Mouse (Mus musculus): Measurements from ENCODE around the gene Hecw2. TPM values are rescaled to one million over a fixed set of nuclear protein-coding genes. Genes with fewer than 3 reads are reported as not detected.

Hecw2 gene
- total and polyA plus RNA-seq, 2 experiments from 2014 or later = 4.6 to 15.4 TPM

GRCm38 (mm10) chr1:54015739-54016138, 179.2 kb downstream of the Hecw2 start:
- H3K4me2 ChIP-seq (ENCODE audit: low read depth) = no peak overlapping the region
- H3K36me3 ChIP-seq (ENCODE audit: insufficient read depth) = no peaks in the 10 kb centered on the region
- DNase-seq (no peak), ATAC-seq (no peak)
- H3K27ac ChIP-seq (ENCODE audit: low read depth, low read length) = no peak overlapping the region
- H3K9me3 ChIP-seq (ENCODE audit: low read length) = no peaks in the 10 kb centered on the region
- no peak overlapping the region for H3K9ac ChIP-seq
- no peaks in the 10 kb centered on the region for H3K4me1 ChIP-seq (ENCODE audit: insufficient read depth)
- H3K4me3 ChIP-seq (ENCODE audit: low read depth, low read length) = no peak overlapping the region
- H3K27me3 ChIP-seq (ENCODE audit: insufficient read depth, low read length) = no peaks in the 10 kb centered on the region
- TF ChIP-seq CTCF (IDR thresholded peaks at IDR 0.05; ENCODE audit: low read depth) = no peak
- 63% methylated on average over 4 of the region's 4 CpGs for WGBS

GRCm38 (mm10) chr1:54012414-54012813, 182.6 kb downstream of the Hecw2 start:
- no peak for TF ChIP-seq CTCF (IDR thresholded peaks at IDR 0.05; ENCODE audit: low read depth)
- WGBS = 63% methylated on average over 3 of the region's 3 CpGs
- no peak overlapping the region for H3K27ac ChIP-seq (ENCODE audit: low read depth, low read length)

DNA sequence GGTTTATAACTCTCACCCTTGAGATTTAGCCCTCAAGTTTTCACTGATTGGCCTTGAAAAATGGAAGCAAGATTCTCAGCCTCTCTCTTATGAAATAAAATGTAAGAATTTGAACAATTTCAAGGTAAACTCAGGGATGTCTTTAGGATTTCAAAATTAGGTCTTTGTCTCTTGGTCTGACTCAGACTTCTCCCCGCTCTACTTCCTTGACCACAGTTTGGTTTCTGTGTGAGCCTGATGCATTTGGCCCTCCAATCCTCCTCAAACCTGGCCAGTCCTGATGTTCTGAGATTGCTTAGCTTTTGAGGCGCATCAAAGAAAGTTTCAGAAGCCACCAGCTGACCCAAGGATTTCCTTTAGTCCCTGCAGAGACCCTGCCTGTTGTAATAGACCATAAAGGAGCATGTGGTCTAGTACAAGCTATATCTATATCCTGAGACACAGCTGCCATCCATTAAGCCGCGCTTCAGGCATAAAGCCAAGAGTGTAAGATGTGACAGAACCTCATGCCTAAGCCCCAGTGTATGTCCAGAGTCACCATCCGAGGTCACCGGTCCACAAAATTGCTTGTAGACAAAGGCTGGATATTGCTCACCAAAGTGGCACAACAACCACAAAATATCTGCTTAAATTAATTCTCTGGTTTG, 185.4 kb downstream of the Hecw2 start:
- Histone ChIP-seq H3K9ac (no peak overlapping the region), H3K27me3 (ENCODE audit: insufficient read depth, low read length) (no peaks in the 10 kb centered on the region), H3K4me2 (ENCODE audit: low read depth) (no peak overlapping the region), H3K9me3 (ENCODE audit: low read length) (no peaks in the 10 kb centered on the region), H3K4me1 (ENCODE audit: insufficient read depth) (no peaks in the 10 kb centered on the region), H3K36me3 (ENCODE audit: insufficient read depth) (no peaks in the 10 kb centered on the region), H3K4me3 (ENCODE audit: low read depth, low read length) (no peak overlapping the region), H3K27ac (ENCODE audit: low read depth, low read length) (no peak overlapping the region)
- DNase-seq (no peak), ATAC-seq (no peak)
- no peak for TF ChIP-seq CTCF (IDR thresholded peaks at IDR 0.05; ENCODE audit: low read depth)
- WGBS = 90% methylated on average over 6 of the region's 6 CpGs

More at GRCm38 (mm10) chr1:54012414-54012813, 182.6 kb downstream of the Hecw2 start:
- DNase-seq (no peak), ATAC-seq (no peak)
- Histone ChIP-seq H3K4me2 (ENCODE audit: low read depth) (no peak overlapping the region), H3K9ac (no peak overlapping the region), H3K4me1 (ENCODE audit: insufficient read depth) (no peaks in the 10 kb centered on the region), H3K36me3 (ENCODE audit: insufficient read depth) (no peaks in the 10 kb centered on the region), H3K4me3 (ENCODE audit: low read depth, low read length) (no peak overlapping the region), H3K9me3 (ENCODE audit: low read length) (no peaks in the 10 kb centered on the region), H3K27me3 (ENCODE audit: insufficient read depth, low read length) (no peaks in the 10 kb centered on the region)

GRCm38 (mm10) chr1:54005860-54006386, 189.0 kb downstream of the Hecw2 start:
- H3K4me2 ChIP-seq (ENCODE audit: low read depth) = no peak overlapping the region
- H3K9me3 ChIP-seq (ENCODE audit: low read length) = no peaks in the 10 kb centered on the region
- DNase-seq = no peak
- H3K4me1 ChIP-seq (ENCODE audit: insufficient read depth) = no peaks in the 10 kb centered on the region
- 0 out of 2 replicates have a peak overlapping the region, but pooled peaks have one; percentile 4 for H3K27ac ChIP-seq (ENCODE audit: low read depth, low read length)
- no peak overlapping the region for H3K9ac ChIP-seq
- ATAC-seq = no peak
- H3K4me3 ChIP-seq (ENCODE audit: low read depth, low read length) = no peak overlapping the region
- 76% methylated on average over 5 of the region's 5 CpGs for WGBS
- no peaks in the 10 kb centered on the region for H3K27me3 ChIP-seq (ENCODE audit: insufficient read depth, low read length)
- TF ChIP-seq CTCF (IDR thresholded peaks at IDR 0.05; ENCODE audit: low read depth) = no peak
- H3K36me3 ChIP-seq (ENCODE audit: insufficient read depth) = no peaks in the 10 kb centered on the region

- H3K4me3 ChIP-seq (ENCODE audit: low read depth, low read length) = no peak overlapping the region
- ATAC-seq = no peak
- H3K9me3 ChIP-seq (ENCODE audit: low read length) = no peaks in the 10 kb centered on the region
- H3K27ac ChIP-seq (ENCODE audit: low read depth, low read length) = no peak overlapping the region
- WGBS = 83% methylated on average over 3 of the region's 3 CpGs
- H3K4me1 ChIP-seq (ENCODE audit: insufficient read depth) = no peaks in the 10 kb centered on the region
- DNase-seq = no peak
- no peak overlapping the region for H3K9ac ChIP-seq
- no peaks in the 10 kb centered on the region for H3K36me3 ChIP-seq (ENCODE audit: insufficient read depth)
- H3K4me2 ChIP-seq (ENCODE audit: low read depth) = no peak overlapping the region
- no peak for TF ChIP-seq CTCF (IDR thresholded peaks at IDR 0.05; ENCODE audit: low read depth)
- no peaks in the 10 kb centered on the region for H3K27me3 ChIP-seq (ENCODE audit: insufficient read depth, low read length)
These were observed 191.7 kb downstream of the Hecw2 start for GRCm38 (mm10) chr1:54003288-54003687.

GRCm38 (mm10) chr1:54002077-54002476, 192.9 kb downstream of the Hecw2 start:
- no peak overlapping the region for H3K9ac ChIP-seq
- H3K36me3 ChIP-seq (ENCODE audit: insufficient read depth) = no peaks in the 10 kb centered on the region
- H3K4me1 ChIP-seq (ENCODE audit: insufficient read depth) = no peaks in the 10 kb centered on the region
- no peak for TF ChIP-seq CTCF (IDR thresholded peaks at IDR 0.05; ENCODE audit: low read depth)
- no peak overlapping the region for H3K27ac ChIP-seq (ENCODE audit: low read depth, low read length)
- no peaks in the 10 kb centered on the region for H3K9me3 ChIP-seq (ENCODE audit: low read length)
- WGBS = 84% methylated on average over 2 of the region's 2 CpGs
- DNase-seq (no peak), ATAC-seq (no peak)
- H3K4me2 ChIP-seq (ENCODE audit: low read depth) = no peak overlapping the region
- H3K27me3 ChIP-seq (ENCODE audit: insufficient read depth, low read length) = no peaks in the 10 kb centered on the region
- no peak overlapping the region for H3K4me3 ChIP-seq (ENCODE audit: low read depth, low read length)

- Histone ChIP-seq H3K9ac (no peak overlapping the region), H3K4me3 (ENCODE audit: low read depth, low read length) (no peak overlapping the region), H3K27me3 (ENCODE audit: insufficient read depth, low read length) (no peaks in the 10 kb centered on the region), H3K9me3 (ENCODE audit: low read length) (no peaks in the 10 kb centered on the region), H3K36me3 (ENCODE audit: insufficient read depth) (no peaks in the 10 kb centered on the region), H3K4me1 (ENCODE audit: insufficient read depth) (no peaks in the 10 kb centered on the region), H3K27ac (ENCODE audit: low read depth, low read length) (no peak overlapping the region), H3K4me2 (ENCODE audit: low read depth) (no peak overlapping the region)
- no peak for DNase-seq
- no peak for TF ChIP-seq CTCF (IDR thresholded peaks at IDR 0.05; ENCODE audit: low read depth)
- no peak for ATAC-seq
- WGBS = 100% methylated on average over 1 of the region's 1 CpGs
These were observed 197.7 kb downstream of the Hecw2 start for GRCm38 (mm10) chr1:53997239-53997638.
